Mouse (Mus musculus): ENCODE results near the gene Sox5. TPM values are rescaled to one million over a fixed set of nuclear protein-coding genes. Genes with fewer than 3 reads are reported as not detected.

The Sox5 gene
- total RNA-seq, 2 experiments from 2014 or later: 1.9 to 2.5 TPM

- no peak for DNase-seq
Measured at GRCm38 (mm10) chr6:144480648-144481528, 300.9 kb downstream of the Sox5 start.

GRCm38 (mm10) chr6:144479861-144480260, 301.9 kb downstream of the Sox5 start:
- no peak for DNase-seq

- DNase-seq: no peak
Measured at GRCm38 (mm10) chr6:144477287-144478064, 304.3 kb downstream of the Sox5 start.

GRCm38 (mm10) chr6:144473437-144473836, 308.3 kb downstream of the Sox5 start:
- DNase-seq: no peak

GRCm38 (mm10) chr6:144472089-144472900, 309.5 kb downstream of the Sox5 start:
- no peak for DNase-seq

GRCm38 (mm10) chr6:144466711-144467110, 315.1 kb downstream of the Sox5 start:
- DNase-seq: no peak

- DNase-seq: no peak
Measured at GRCm38 (mm10) chr6:144463691-144464090, 318.1 kb downstream of the Sox5 start.

- no peak for DNase-seq
Measured at GRCm38 (mm10) chr6:144463274-144463673, 318.5 kb downstream of the Sox5 start.

GRCm38 (mm10) chr6:144459486-144459885, 322.3 kb downstream of the Sox5 start:
- DNase-seq: no peak

GRCm38 (mm10) chr6:144457500-144457899, 324.3 kb downstream of the Sox5 start:
- DNase-seq: no peak

GRCm38 (mm10) chr6:144454291-144455276, 327.2 kb downstream of the Sox5 start:
- no peak for DNase-seq

GRCm38 (mm10) chr6:144453605-144454004, 328.2 kb downstream of the Sox5 start:
- DNase-seq: no peak

GRCm38 (mm10) chr6:144453147-144453546, 328.6 kb downstream of the Sox5 start:
- no peak for DNase-seq

- DNase-seq: no peak
Measured at GRCm38 (mm10) chr6:144452200-144452977, 329.4 kb downstream of the Sox5 start.

- DNase-seq: no peak
Measured at GRCm38 (mm10) chr6:144451631-144452030, 330.1 kb downstream of the Sox5 start.

GRCm38 (mm10) chr6:144445761-144446373, 335.9 kb downstream of the Sox5 start:
- no peak for DNase-seq

- no peak for DNase-seq
Measured at GRCm38 (mm10) chr6:144444367-144444766, 337.4 kb downstream of the Sox5 start.

- no peak for DNase-seq
Measured at GRCm38 (mm10) chr6:144443681-144444080, 338.1 kb downstream of the Sox5 start.

GRCm38 (mm10) chr6:144429276-144429675, 352.5 kb downstream of the Sox5 start:
- no peak for DNase-seq

- DNase-seq: no peak
Measured at GRCm38 (mm10) chr6:144408030-144408429, 373.7 kb downstream of the Sox5 start.

Data from gastrocnemius, postnatal 10 days (tissue).